ENCODE assay signal across 24 mouse cellular contexts in the genomic region with DNA sequence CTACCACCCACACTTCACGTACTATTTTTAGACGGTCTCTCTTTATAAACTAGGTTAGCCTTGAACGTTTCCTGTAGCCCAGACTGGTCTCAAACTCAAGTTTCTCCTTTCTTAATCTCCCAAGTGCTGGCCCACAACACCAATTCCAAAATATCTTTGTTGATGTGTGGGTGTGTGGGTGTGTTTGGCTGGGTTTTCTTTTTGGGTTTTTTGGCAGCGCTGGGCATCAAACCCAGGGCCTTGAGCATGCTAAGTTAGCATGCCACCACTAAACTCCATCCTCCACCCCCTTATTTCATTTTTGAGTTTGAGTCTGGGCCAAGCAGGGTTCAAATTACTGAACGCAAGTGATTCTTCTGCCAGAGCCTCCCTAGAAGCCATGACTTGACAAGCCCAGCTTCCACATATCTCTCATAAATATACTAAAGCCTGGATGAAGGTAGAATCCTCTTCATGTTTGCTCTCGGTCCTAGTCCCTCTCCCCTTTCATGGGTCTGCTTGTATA. TPM values are rescaled to one million over a fixed set of nuclear protein-coding genes. Genes with fewer than 3 reads are reported as not detected.
DNase-seq lines count a peak whose midpoint lies in the region; ATAC-seq lines count a peak whose summit lies in the region.
"Had no signal": no experiment of that assay in that cellular context is flagged by ENCODE, and none has a peak within 500 bp of the region (broad histone marks: within the 10 kb centered on the region; RNA-seq: fewer than 3 reads in every experiment).

No protein-coding gene starts in this region.

- H3K9ac ChIP-seq in midbrain, embryonic 15.5 days: no peak overlapping the region
- H3K9ac ChIP-seq: forebrain, embryonic 13.5 days; hindbrain, embryonic 14.5 days; limb, embryonic 12.5 days; liver, embryonic 15.5 days; lung, embryonic 15.5 days had no signal

- no peak overlapping the region for H3K4me3 ChIP-seq in midbrain, embryonic 15.5 days
- H3K4me3 ChIP-seq: forebrain, embryonic 13.5 days; limb, embryonic 12.5 days; liver, embryonic 15.5 days; lung, embryonic 15.5 days had no signal

- DNase-seq in frontal cortex, adult 2 months (ENCODE audit: extremely low spot score in 1 of 2, low spot score in 1 of 2): peak; percentile 33 to 46
- no peak for DNase-seq in frontal cortex, postnatal 14 days (ENCODE audit: low spot score in 2 of 2)
- DNase-seq in lung, postnatal 10 days: peak; percentile 3
- no peak for DNase-seq in lung, postnatal 36 days
- DNase-seq in Muller cell, postnatal 12 days (ENCODE audit: inconsistent ontology term): peak; percentile 34
- DNase-seq: adrenal gland, adult 8-10 months; B cell, adult 2 months; cerebellum, adult 18-20 months; cerebellum, postnatal 14 days; gastrocnemius, postnatal 14 days; kidney, adult 11 months; layer of hippocampus, adult 9-11 months; midbrain, embryonic 14.5 days; right cerebral cortex, postnatal 4 days had no signal

- no peak overlapping the region for H3K27ac ChIP-seq in midbrain, embryonic 15.5 days
- H3K27ac ChIP-seq: forebrain, embryonic 13.5 days; hindbrain, embryonic 14.5 days; limb, embryonic 12.5 days; liver, embryonic 15.5 days; lung, embryonic 15.5 days; macrophage had no signal

- H3K27me3 ChIP-seq in midbrain, embryonic 15.5 days (replicated peaks): no peaks in the 10 kb centered on the region
- H3K27me3 ChIP-seq: forebrain, embryonic 13.5 days; limb, embryonic 12.5 days; liver, embryonic 15.5 days; lung, embryonic 15.5 days had no signal

- whole genome bisulfite sequencing in midbrain, embryonic 15.5 days: 77% methylated on average over 6 of the region's 6 CpGs

- H3K36me3 ChIP-seq in midbrain, embryonic 15.5 days (replicated peaks): no peaks in the 10 kb centered on the region
- H3K36me3 ChIP-seq: limb, embryonic 12.5 days; liver, embryonic 15.5 days; lung, embryonic 15.5 days had no signal

- peak; percentile 38 for ATAC-seq in inflammation-experienced regulatory T-cells, adult 6 months
- no peak for ATAC-seq in megakaryocyte-erythroid progenitor cell, adult 5-6 weeks (replicated peaks; ENCODE audit: low FRiP score, low TSS enrichment, poor library complexity, severe bottlenecking)
- no peak for ATAC-seq in midbrain, embryonic 15.5 days (replicated peaks)
- ATAC-seq: forebrain, embryonic 13.5 days had no signal

- H3K4me2 ChIP-seq in midbrain, embryonic 15.5 days: no peak overlapping the region
- H3K4me2 ChIP-seq: forebrain, embryonic 13.5 days; heart, embryonic 11.5 days; hindbrain, embryonic 14.5 days; limb, embryonic 12.5 days; liver, embryonic 15.5 days; lung, embryonic 15.5 days had no signal

- no peaks in the 10 kb centered on the region for H3K4me1 ChIP-seq in midbrain, embryonic 15.5 days
- H3K4me1 ChIP-seq: forebrain, embryonic 13.5 days; limb, embryonic 12.5 days; liver, embryonic 15.5 days; lung, embryonic 15.5 days had no signal

- H3K9me3 ChIP-seq in midbrain, embryonic 15.5 days: no peaks in the 10 kb centered on the region
- H3K9me3 ChIP-seq: forebrain, embryonic 13.5 days; limb, embryonic 12.5 days; liver, embryonic 15.5 days; lung, embryonic 15.5 days had no signal

RNA-seq across cellular contexts. Expression of gene Slc25a43, which starts 5.9 kb away (rescaled TPM):
- polyA plus RNA-seq in frontal cortex, adult 2 months (2012; rRNA removed): 0.74 and 0.96 TPM in 2 replicates
- under 1 TPM in 2 of 3 experiments, not detected in 1; 0.47 to 0.50 TPM for polyA plus RNA-seq in inflammation-experienced regulatory T-cells, adult 6 months (2017; shearing (Covaris generic))
- not detected in 2 replicates for total RNA-seq in megakaryocyte-erythroid progenitor cell, adult 5-6 weeks (2014; fragmentation: Nextera tagmentation)
- not detected in 2 replicates for total RNA-seq in megakaryocyte-erythroid progenitor cell, adult 5-6 weeks (2017)
- 0.70 and 0.99 TPM in 2 replicates for polyA plus RNA-seq in midbrain, embryonic 15.5 days (2015; fragmentation: Nextera tagmentation; extraction: Ambion mirVana)

RNA-seq across cellular contexts. Expression of gene Slc25a5, which starts 46.1 kb away (rescaled TPM):
- polyA plus RNA-seq in frontal cortex, adult 2 months (2012; rRNA removed): 474 and 486 TPM in 2 replicates
- polyA plus RNA-seq in inflammation-experienced regulatory T-cells, adult 6 months (2017; shearing (Covaris generic)): 1,000 to 10,000 TPM; 1,142 to 1,516 (median 1,275) TPM
- 645 and 809 TPM in 2 replicates for total RNA-seq in megakaryocyte-erythroid progenitor cell, adult 5-6 weeks (2014; fragmentation: Nextera tagmentation)
- 912 and 1,001 TPM in 2 replicates for total RNA-seq in megakaryocyte-erythroid progenitor cell, adult 5-6 weeks (2017)
- 441 and 470 TPM in 2 replicates for polyA plus RNA-seq in midbrain, embryonic 15.5 days (2015; fragmentation: Nextera tagmentation; extraction: Ambion mirVana)

Comparison
In these comparisons a context has a peak if more than half of its experiments do, and no peak if none do; other contexts are left out.
1. DNase-seq: peak in frontal cortex, adult 2 months (2 of 2), lung, postnatal 10 days (single experiment) and Muller cell, postnatal 12 days (single experiment); none in frontal cortex, postnatal 14 days (0 of 2) and lung, postnatal 36 days (single experiment).